Mouse (Mus musculus) liver, embryonic 13.5 days (tissue): Measurements from ENCODE around the gene Ormdl1. TPM values are rescaled to one million over a fixed set of nuclear protein-coding genes. Genes with fewer than 3 reads are reported as not detected.
"Not testable (repeated sequence)": the region's sequence is repeated elsewhere in the genome, so short reads cannot be mapped to it uniquely, and the experiment has no call there.

Experiments
- ATAC-seq: fragments of 200-750 bp; cut with Nextera tagmentation; 2 replicates; pipeline ENCODE4 v1.8.0; 2017; ENCODE audit warnings: low read depth, mild to moderate bottlenecking, moderate number of reproducible peaks, moderate library complexity
- DNase-seq: peaks from one replicate; pipeline ENCODE4 v3.0.0; 2022
- H3K27ac ChIP-seq: fragments of 300-500 bp; sonication (generic); 2 replicates; pipeline ENCODE4 v1.5.1; 2015; ENCODE audit warnings: moderate library complexity, mild to moderate bottlenecking, inconsistent platforms
- H3K27me3 ChIP-seq: fragments of 300-500 bp; sonication (generic); 2 replicates; pipeline ENCODE4 v1.6.1; 2015; ENCODE audit warnings: mild to moderate bottlenecking, inconsistent platforms
- H3K36me3 ChIP-seq: fragments of 300-500 bp; sonication (generic); 2 replicates; pipeline ENCODE4 v1.6.1; 2015; ENCODE audit warnings: mild to moderate bottlenecking, inconsistent platforms
- H3K4me1 ChIP-seq: fragments of 300-500 bp; sonication (generic); replicated peaks from 2 replicates; pipeline ENCODE4 v1.6.1; 2015; ENCODE audit warnings: inconsistent platforms
- H3K4me2 ChIP-seq: fragments of 300-500 bp; sonication (generic); 2 replicates; pipeline ENCODE4 v1.6.1; 2015; ENCODE audit warnings: inconsistent platforms, mild to moderate bottlenecking, moderate library complexity
- H3K4me3 ChIP-seq: fragments of 300-500 bp; sonication (generic); replicated peaks from 2 replicates; pipeline ENCODE4 v1.5.1; 2015; ENCODE audit warnings: mild to moderate bottlenecking, inconsistent platforms
- H3K9ac ChIP-seq: fragments of 300-500 bp; sonication (generic); 2 replicates; pipeline ENCODE4 v1.6.1; 2015; ENCODE audit warnings: mild to moderate bottlenecking, inconsistent platforms
- H3K9me3 ChIP-seq: fragments of 300-500 bp; sonication (generic); replicated peaks from 2 replicates; pipeline ENCODE4 v1.6.1; 2016; ENCODE audit warnings: inconsistent platforms
- WGBS: fragments of 180-500 bp; shearing (Covaris S2); methylation state at CpG from one replicate; pipeline ENCODE4 v1.1.7; 2015; ENCODE audit not compliant: insufficient replicate concordance; 5-methylcytosine and 5-hydroxymethylcytosine counted together
- polyA plus RNA-seq: library from polyadenylated mRNA; unstranded; fragments of >200 nt; fragmentation: Nextera tagmentation; extraction: Ambion mirVana; gene quantifications from 2 replicates; pipeline ENCODE4 v1.2.1, GENCODE M21; 2015

Ormdl1 gene
- 29.3 and 33.2 TPM in 2 replicates for polyA plus RNA-seq

GRCm38 (mm10) chr1:53296581-53297383, at the start of gene Ormdl1, which contains the start of the genes Pms1 and Gm28778:
Ormdl1 (plus strand) TSS chr1:53297095.
Pms1 (minus strand) TSS chr1:53297018.
Gm28778 (plus strand) TSS chr1:53297111.
- H3K36me3 ChIP-seq: peaks cover 16% of the 10 kb centered on the region
- WGBS: under 1% methylated on average over 66 of the region's 66 CpGs
- ATAC-seq (peak; percentile 99), DNase-seq (peak; percentile 93)
- H3K27me3 ChIP-seq: no peaks in the 10 kb centered on the region
- peak within 1 kb of the TSS; percentile 91 for H3K27ac ChIP-seq
- H3K4me1 ChIP-seq: peaks cover 31% of the 10 kb centered on the region
- H3K9ac ChIP-seq: peak within 1 kb of the TSS; percentile 88
- H3K9me3 ChIP-seq: no peaks in the 10 kb centered on the region
- peak within 1 kb of the TSS; percentile 84 for H3K4me2 ChIP-seq
- peak within 1 kb of the TSS; percentile 85 for H3K4me3 ChIP-seq

GRCm38 (mm10) chr1:53264958-53265612, 31.8 kb upstream of the Ormdl1 start:
- H3K4me3 ChIP-seq, H3K4me1 ChIP-seq, DNase-seq, ATAC-seq, H3K9ac ChIP-seq, H3K9me3 ChIP-seq, H3K4me2 ChIP-seq, H3K27me3 ChIP-seq, H3K27ac ChIP-seq: not testable (repeated sequence)
- peaks cover 12% of the 10 kb centered on the region for H3K36me3 ChIP-seq

- Histone ChIP-seq H3K9me3 (no peaks in the 10 kb centered on the region), H3K27me3 (no peaks in the 10 kb centered on the region), H3K4me3 (no peak overlapping the region), H3K36me3 (peaks cover 9% of the 10 kb centered on the region), H3K4me2 (no peak overlapping the region), H3K27ac (no peak overlapping the region), H3K4me1 (0 out of 2 replicates have a peak, but pooled peaks cover 3% of the 10 kb centered on the region), H3K9ac (no peak overlapping the region)
- WGBS: 58% methylated on average over 3 of the region's 3 CpGs
- no peak for ATAC-seq
- DNase-seq: no peak
These were observed 27.0 kb upstream of the Ormdl1 start for GRCm38 (mm10) chr1:53269901-53270300.

GRCm38 (mm10) chr1:53272646-53273045, 24.2 kb upstream of the Ormdl1 start:
- H3K4me2 ChIP-seq: no peak overlapping the region
- 0 out of 2 replicates have a peak, but pooled peaks cover 3% of the 10 kb centered on the region for H3K4me1 ChIP-seq
- H3K36me3 ChIP-seq: peaks cover 4% of the 10 kb centered on the region; the same call in 1 of the 2 replicates
- DNase-seq (no peak), ATAC-seq (no peak)
- no peaks in the 10 kb centered on the region for H3K27me3 ChIP-seq
- no peak overlapping the region for H3K27ac ChIP-seq
- H3K4me3 ChIP-seq: no peak overlapping the region
- no peaks in the 10 kb centered on the region for H3K9me3 ChIP-seq
- H3K9ac ChIP-seq: no peak overlapping the region

GRCm38 (mm10) chr1:53291197-53291596, 5.7 kb upstream of the Ormdl1 start:
- no peak for DNase-seq
- WGBS: 71% methylated on average over 3 of the region's 3 CpGs
- Histone ChIP-seq H3K9ac (no peak overlapping the region), H3K27ac (no peak overlapping the region), H3K27me3 (no peaks in the 10 kb centered on the region), H3K9me3 (no peaks in the 10 kb centered on the region), H3K4me1 (peaks cover 10% of the 10 kb centered on the region), H3K36me3 (peaks cover 14% of the 10 kb centered on the region), H3K4me3 (no peak overlapping the region), H3K4me2 (no peak overlapping the region)
- no peak for ATAC-seq

GRCm38 (mm10) chr1:53300506-53300905, 3.6 kb downstream of the Ormdl1 start:
- WGBS: 74% methylated on average over 4 of the region's 4 CpGs
- no peak overlapping the region for H3K4me3 ChIP-seq
- ATAC-seq (no peak), DNase-seq (no peak)
- no peaks in the 10 kb centered on the region for H3K27me3 ChIP-seq
- peaks cover 17% of the 10 kb centered on the region for H3K36me3 ChIP-seq
- no peak overlapping the region for H3K27ac ChIP-seq
- peaks cover 27% of the 10 kb centered on the region for H3K4me1 ChIP-seq
- H3K4me2 ChIP-seq: no peak overlapping the region
- no peaks in the 10 kb centered on the region for H3K9me3 ChIP-seq
- H3K9ac ChIP-seq: no peak overlapping the region

GRCm38 (mm10) chr1:53312989-53313967, 16.4 kb downstream of the Ormdl1 start, which contains the start of gene Osgepl1:
Osgepl1 (plus strand) TSS chr1:53313624.
- WGBS: 2% methylated on average over 27 of the region's 27 CpGs

GRCm38 (mm10) chr1:53321662-53322344, 24.9 kb downstream of the Ormdl1 start:
- Histone ChIP-seq H3K9ac (no peak overlapping the region), H3K27me3 (no peaks in the 10 kb centered on the region), H3K4me2 (no peak overlapping the region), H3K9me3 (no peaks in the 10 kb centered on the region), H3K4me3 (no peak overlapping the region), H3K36me3 (peaks cover 31% of the 10 kb centered on the region), H3K4me1 (peaks cover 17% of the 10 kb centered on the region), H3K27ac (no peak overlapping the region)
- 73% methylated on average over 4 of the region's 4 CpGs for WGBS
- ATAC-seq (peak; percentile 65), DNase-seq (no peak)

More at GRCm38 (mm10) chr1:53312989-53313967, 16.4 kb downstream of the Ormdl1 start, which contains the start of gene Osgepl1:
- peak within 1 kb of the TSS; percentile 61 for H3K4me2 ChIP-seq
- peaks cover 15% of the 10 kb centered on the region for H3K4me1 ChIP-seq
- DNase-seq: peak; percentile 72
- no peaks in the 10 kb centered on the region for H3K27me3 ChIP-seq
- peak within 1 kb of the TSS; percentile 81 for H3K27ac ChIP-seq
- H3K9ac ChIP-seq: peak within 1 kb of the TSS; percentile 81
- peak; percentile 96 for ATAC-seq
- no peaks in the 10 kb centered on the region for H3K9me3 ChIP-seq
- H3K4me3 ChIP-seq: peak within 1 kb of the TSS; percentile 70
- peaks cover 31% of the 10 kb centered on the region for H3K36me3 ChIP-seq

GRCm38 (mm10) chr1:53323254-53323653, 26.4 kb downstream of the Ormdl1 start:
- no peak overlapping the region for H3K9ac ChIP-seq
- no peaks in the 10 kb centered on the region for H3K27me3 ChIP-seq
- H3K4me2 ChIP-seq: no peak overlapping the region
- no peak for DNase-seq
- peaks cover 17% of the 10 kb centered on the region for H3K4me1 ChIP-seq
- no peak overlapping the region for H3K27ac ChIP-seq
- 84% methylated on average over 5 of the region's 5 CpGs for WGBS
- H3K4me3 ChIP-seq: no peak overlapping the region
- H3K9me3 ChIP-seq: no peaks in the 10 kb centered on the region
- H3K36me3 ChIP-seq: peaks cover 19% of the 10 kb centered on the region
- no peak for ATAC-seq

GRCm38 (mm10) chr1:53324277-53324676, 27.4 kb downstream of the Ormdl1 start:
- H3K36me3 ChIP-seq: peaks cover 15% of the 10 kb centered on the region
- H3K27me3 ChIP-seq: no peaks in the 10 kb centered on the region
- no peak overlapping the region for H3K4me3 ChIP-seq
- no peak overlapping the region for H3K9ac ChIP-seq
- no peak overlapping the region for H3K27ac ChIP-seq
- WGBS: 84% methylated on average over 1 of the region's 1 CpGs
- H3K9me3 ChIP-seq: no peaks in the 10 kb centered on the region
- DNase-seq (no peak), ATAC-seq (no peak)
- H3K4me1 ChIP-seq: peaks cover 17% of the 10 kb centered on the region
- H3K4me2 ChIP-seq: no peak overlapping the region
